Mouse (Mus musculus): Measurements from ENCODE around the gene Slc7a1.

DNA sequence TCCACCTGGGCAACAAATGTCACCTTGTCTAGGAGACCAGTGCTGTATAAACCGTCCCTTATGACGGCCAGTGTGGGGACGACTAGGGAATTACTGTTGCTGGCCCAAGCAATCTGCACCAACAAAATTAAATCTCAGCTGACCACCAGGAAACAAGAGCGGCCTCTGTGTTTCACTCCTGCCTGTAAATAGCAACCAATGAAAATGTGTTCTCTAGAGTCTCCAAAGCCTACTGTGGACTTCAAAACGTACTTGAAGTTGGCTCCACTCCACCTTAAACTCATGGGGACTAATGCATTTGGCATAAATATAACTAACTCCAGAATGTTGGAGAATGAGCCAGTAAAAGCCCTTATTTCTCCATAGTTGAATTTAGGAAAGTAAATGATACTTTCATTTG is 55.3 kb downstream of the Slc7a1 start:
- no peak for TF ChIP-seq EP300 (IDR thresholded peaks at IDR 0.05)
- no peak for TF ChIP-seq CTCF (IDR thresholded peaks at IDR 0.05)
